Mouse (Mus musculus): ENCODE data around the gene Smarca1.

Smarca1 gene

DNA sequence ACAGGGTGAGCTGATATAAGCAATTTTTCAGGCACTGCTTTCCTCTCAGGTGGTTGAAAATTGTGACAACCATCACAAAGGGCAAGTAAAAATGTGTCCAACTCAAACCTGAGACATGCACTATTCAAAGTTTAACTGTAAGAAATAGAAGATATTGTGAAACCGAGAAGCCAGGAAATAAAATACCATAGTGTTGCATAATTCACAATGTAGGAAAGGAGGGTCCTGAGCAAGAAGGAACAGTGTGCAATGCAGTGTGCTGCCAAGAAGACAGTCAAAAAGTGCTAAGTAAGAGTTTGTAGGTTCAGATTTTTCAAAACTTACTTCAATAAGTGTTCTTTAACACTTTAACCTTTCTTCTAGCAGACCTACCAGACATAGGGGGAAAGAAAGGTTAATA is 128.3 kb downstream of the Smarca1 start:
- no peak for DNase-seq (ENCODE audit: low spot score in 2 of 2)

DNA sequence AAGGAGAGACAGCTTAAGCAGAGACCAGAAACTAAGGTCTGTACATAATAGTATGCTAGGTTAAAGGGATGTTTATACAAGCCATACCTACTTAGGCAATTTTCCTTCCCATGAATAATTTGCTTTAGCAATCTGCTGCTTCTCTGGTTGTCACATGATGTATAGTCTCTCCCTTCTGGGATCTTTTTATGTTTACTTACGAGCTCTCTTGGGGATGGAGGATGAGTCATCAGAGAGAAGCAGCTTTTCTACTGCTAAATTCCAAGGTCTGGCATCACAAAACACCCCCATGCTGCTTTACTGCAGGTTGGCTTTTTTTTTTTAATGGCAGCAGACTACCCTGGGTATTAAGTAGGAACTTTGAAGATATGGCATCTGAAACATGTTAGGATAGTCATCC is 132.6 kb downstream of the Smarca1 start:
- DNase-seq (ENCODE audit: low spot score in 2 of 2): no peak

Measured in heart, adult 9 months (tissue).